Mouse (Mus musculus) large intestine, adult 2 months (tissue): ENCODE data around the gene Car6. TPM values are rescaled to one million over a fixed set of nuclear protein-coding genes. Genes with fewer than 3 reads are reported as not detected.

Experiments
- DNase-seq: peaks from one replicate; pipeline ENCODE4 v3.0.0-alpha.2; 2012; ENCODE audit warnings: low read depth, low spot score
- WGBS: fragments of 180-500 bp; shearing (Covaris S2); methylation state at CpG from one replicate; pipeline ENCODE4 v1.1.7; 2018; 5-methylcytosine and 5-hydroxymethylcytosine counted together
- polyA plus RNA-seq: library from polyadenylated mRNA; depleted of rRNA; stranded (reverse); fragments of >200 nt; gene quantifications from 2 replicates; pipeline ENCODE4 v1.2.3, GENCODE M21; 2012; rRNA removed

The Car6 gene
- polyA plus RNA-seq, 1 experiment = not detected

DNA sequence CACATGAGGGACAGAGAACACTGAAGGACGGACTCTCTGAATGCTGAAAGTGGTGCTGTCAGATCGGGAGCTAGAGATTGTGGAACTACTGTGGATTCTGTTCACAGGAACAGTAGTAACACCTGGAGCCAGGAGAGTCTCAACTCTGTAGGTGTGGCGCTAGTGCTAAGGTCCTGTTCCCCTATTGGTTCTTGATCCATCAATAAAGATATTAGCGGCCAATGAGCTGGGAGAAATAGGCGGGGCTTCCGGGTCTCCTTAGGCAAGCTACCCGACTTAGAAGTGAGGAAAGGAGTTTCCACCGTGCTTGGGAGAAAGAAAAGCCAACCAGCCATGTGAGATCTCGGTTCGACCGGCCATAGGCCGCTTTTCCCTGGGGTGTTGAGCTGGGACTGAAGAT is 56.9 kb downstream of the Car6 start:
- no peak for DNase-seq
- 32% methylated on average over 12 of the region's 12 CpGs for WGBS

DNA sequence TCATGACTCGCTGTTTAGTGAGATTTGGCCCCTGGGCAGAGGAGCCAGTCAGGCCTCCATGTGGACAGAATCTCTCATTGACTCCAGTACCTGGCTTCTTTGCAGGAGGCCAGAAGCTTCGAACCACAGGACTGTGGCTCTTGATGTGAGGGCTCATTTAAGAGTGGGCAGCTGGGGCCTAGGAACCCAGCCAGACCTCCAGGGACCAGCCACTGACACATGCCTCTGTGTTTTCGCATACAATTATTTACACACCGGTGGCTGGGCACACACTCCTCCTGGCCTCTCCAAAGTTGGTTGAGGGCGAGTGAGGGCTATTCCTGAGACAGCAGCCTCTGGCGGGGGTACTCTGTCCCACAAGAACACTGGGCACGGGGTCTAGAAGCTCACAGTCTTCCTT is 60.8 kb downstream of the Car6 start:
- WGBS = 86% methylated on average over 7 of the region's 7 CpGs
- no peak for DNase-seq

DNA sequence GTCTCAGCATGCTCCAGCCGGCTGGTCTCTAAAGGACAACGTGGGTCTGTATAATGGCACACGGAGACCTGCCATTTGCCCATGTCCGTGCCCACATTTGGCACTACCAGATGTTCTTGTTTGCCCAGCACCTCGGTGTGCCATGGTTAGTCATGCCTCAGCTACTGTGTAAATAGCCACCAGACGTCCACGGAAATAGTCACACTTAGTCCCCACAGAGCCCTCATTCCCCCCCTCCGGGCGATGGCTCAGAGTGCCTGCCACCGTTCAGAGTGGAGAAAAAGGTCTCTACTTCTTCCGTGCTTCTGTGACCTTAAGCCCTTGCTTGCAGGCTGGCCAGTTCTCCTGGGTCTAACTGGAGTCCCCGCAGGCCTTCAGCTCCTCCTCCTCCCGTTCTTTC is 62.0 kb downstream of the Car6 start:
- 50% methylated on average over 13 of the region's 13 CpGs for WGBS
- DNase-seq = no peak

DNA sequence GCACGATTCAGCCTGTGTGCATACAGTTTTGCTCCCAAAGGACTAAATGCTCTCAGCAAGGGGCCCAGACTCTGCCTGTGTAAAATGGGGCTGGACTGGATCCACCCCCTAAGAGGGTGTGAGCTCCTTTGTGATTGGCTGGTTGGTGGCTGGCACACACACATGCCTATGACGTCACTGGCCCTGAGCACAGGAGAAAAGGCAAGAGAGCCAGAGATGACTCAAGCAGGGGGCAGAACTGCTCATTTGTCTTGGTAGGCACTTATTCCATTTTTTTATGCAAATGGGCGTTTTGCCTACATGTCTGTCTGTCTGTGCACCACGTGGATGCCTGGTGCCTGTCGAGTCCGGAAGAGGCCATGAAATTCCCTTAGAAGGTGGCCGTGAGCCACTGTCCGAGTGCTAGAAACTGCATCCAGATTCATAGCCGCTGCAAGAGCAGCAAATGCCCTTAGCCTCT is 63.0 kb downstream of the Car6 start:
- no peak for DNase-seq
- WGBS = 9% methylated on average over 9 of the region's 9 CpGs

DNA sequence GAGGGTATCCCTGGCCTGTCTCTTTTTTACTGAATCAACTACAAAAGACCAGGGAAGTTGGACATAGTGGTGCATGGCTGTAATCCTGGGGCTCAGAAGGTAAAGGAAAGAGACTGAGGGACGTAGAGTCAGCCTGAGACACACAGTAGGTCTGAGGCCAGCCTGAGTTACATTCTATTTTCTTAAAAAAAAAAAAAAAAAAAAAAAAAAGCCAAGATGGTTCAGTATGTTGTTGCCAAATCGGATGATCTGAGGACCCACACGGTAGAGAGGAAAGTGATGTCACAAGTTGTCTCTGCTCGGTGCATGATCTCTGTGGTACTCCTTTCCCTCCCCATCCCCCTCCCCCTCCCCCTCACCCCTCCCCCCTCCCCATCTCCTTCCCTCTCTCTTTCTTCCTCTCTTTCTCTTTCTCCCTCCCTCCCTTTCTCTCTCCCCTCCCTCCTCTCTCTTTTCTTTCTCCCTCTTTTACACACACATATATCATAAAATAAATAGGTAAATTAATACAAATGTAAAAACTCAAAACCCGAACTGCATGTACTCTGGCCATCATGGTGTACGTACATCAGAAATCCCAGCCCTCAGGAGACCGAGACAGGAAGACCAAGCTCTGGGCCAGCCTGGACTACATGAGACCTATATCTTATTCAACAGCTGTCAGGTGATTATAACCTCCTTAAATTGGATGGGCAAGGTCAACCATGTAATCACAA is 63.6 kb downstream of the Car6 start:
- whole genome bisulfite sequencing = 79% methylated on average over 7 of the region's 7 CpGs
- DNase-seq = no peak

Other genes starting within 250 kb of the Car6 start
- 21.5 and 26.4 TPM in 2 replicates for gene Spsb1, start 246.3 kb downstream of the Car6 start, polyA plus RNA-seq
- gene H6pd, start 192.3 kb downstream of the Car6 start, polyA plus RNA-seq = 13.3 and 22.7 TPM in 2 replicates
- 0.86 and 1.6 TPM in 2 replicates for gene Gpr157, start 114.0 kb downstream of the Car6 start, polyA plus RNA-seq
- 20.2 and 76.2 TPM in 2 replicates for gene Slc2a5, start 82.0 kb downstream of the Car6 start, polyA plus RNA-seq
- gene Slc2a7, start 52.4 kb downstream of the Car6 start, polyA plus RNA-seq = 6.9 and 33.5 TPM in 2 replicates
- 341 and 516 TPM in 2 replicates for gene Eno1, start 35.4 kb upstream of the Car6 start, polyA plus RNA-seq
- gene Rere, start 80.3 kb upstream of the Car6 start, polyA plus RNA-seq = 29.4 and 33.5 TPM in 2 replicates